Mouse (Mus musculus) embryo, embryonic 11 days (tissue): ENCODE measurements around the gene Gm10378.
"Not testable (repeated sequence)": the region's sequence is repeated elsewhere in the genome, so short reads cannot be mapped to it uniquely, and the experiment has no call there.

ENCODE experiments used
- DNase-seq: peaks from one replicate; pipeline ENCODE4 v3.0.0-alpha.2; 2015

The Gm10378 gene

DNA sequence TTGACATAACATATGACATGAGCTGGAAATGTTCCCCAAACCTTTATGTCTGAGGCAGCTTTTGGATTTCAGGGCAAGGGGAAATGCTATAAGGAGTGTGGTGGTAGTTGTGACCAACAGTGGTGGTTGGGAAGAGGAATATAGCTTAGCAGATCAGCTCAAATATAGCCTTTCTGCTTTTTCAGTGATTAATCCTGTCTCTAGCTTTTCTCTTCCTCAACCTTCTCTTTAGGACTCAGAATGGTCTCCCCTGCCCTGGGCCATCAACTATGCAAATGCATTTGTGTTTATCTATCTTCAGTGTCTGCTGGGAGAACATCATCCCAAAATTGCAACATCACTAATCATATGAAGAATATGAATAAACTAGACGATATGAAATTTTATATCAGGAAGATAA lies at the start of gene Gm10378:
Gm10378 (plus strand) TSS at position 301 of the 400 bp plus-strand sequence.
- DNase-seq = not testable (repeated sequence)

DNA sequence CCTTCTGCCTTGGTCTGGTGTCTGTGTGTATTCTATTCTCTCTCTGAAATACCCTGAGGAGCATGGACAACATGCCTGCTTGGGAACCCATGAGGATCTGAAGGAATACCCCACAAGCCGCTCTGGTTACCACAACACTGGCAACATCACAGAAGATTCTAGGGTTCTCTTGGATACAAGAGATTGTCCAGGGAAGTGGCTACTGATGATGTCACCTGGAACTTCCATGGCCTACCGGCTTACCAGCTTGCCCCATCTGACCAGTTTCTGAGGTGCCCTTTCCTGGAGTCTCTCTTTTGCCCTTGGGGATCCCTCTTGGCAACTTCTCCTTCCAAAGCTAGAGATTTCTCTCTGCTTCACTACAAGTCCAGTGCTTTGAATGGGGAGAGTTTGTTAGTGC lies 13.9 kb upstream of the Gm10378 start, which contains the start of gene Gm3633:
Gm3633 (minus strand) TSS at position 101 of the 400 bp plus-strand sequence.
- not testable (repeated sequence) for DNase-seq
